9 mouse cellular contexts compared by ENCODE assay signal in the genomic region with DNA sequence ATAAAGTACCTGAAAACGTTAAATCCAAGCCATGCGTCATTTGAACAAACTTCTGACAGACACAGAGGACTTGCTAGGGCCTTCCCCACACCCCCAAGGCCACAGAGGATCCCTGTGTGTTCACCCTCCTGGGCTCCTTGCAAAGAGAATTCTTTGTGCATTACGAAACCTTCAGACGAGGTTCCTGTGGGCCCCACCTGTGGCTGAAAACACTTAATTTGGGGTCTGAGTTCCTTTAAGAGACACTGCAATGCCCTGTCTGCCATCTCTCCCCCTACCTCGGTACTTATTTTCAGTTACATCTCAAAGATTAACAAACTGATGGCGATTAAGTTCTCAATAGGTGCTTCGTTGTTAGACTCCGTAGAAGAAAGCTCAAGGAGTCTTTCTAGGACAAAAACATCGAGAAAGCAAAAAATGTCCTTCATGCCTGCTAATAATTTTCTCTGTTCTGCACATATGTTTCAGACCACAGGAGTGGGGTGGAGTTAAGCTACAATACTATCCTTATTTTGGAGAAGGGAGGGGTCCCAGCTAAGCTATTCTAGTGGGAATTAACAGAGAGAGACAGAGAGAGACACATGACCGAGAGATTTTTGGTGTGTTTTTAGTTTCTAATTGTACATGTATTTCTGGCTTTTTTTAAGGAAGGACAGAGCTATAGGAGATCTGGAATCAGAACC.
DNase-seq lines count a peak whose midpoint lies in the region; ATAC-seq and TF ChIP-seq lines count a peak whose summit lies in the region.
"Had no signal": no experiment of that assay in that cellular context is flagged by ENCODE, and none has a peak within 500 bp of the region (broad histone marks: within the 10 kb centered on the region; RNA-seq: fewer than 3 reads in every experiment).

No protein-coding gene starts in this region.

- no peak for TF ChIP-seq CTCF in ES-Bruce4 (IDR thresholded peaks at IDR 0.05; ENCODE audit: low read depth, low read length)

- H3K27ac ChIP-seq in ES-Bruce4 (ENCODE audit: insufficient read depth, low read length), result no peak overlapping the region

- peaks cover 4% of the 10 kb centered on the region for H3K4me1 ChIP-seq in ES-Bruce4 (ENCODE audit: control insufficient read depth, insufficient read depth, low read length)

- no peak overlapping the region for H3K4me3 ChIP-seq in ES-Bruce4 (ENCODE audit: low read depth, low read length)
- H3K4me3 ChIP-seq: erythroblast, embryonic 14.5 days had no signal

- peak; percentile 59 for ATAC-seq in granulocyte monocyte progenitor cell, adult 5-6 weeks (replicated peaks; ENCODE audit: poor library complexity, severe bottlenecking)
- peak; percentile 27 for ATAC-seq in megakaryocyte progenitor cell, adult 5-6 weeks (replicated peaks; ENCODE audit: poor library complexity)

- no peak for TF ChIP-seq POLR2A in ES-Bruce4 (IDR thresholded peaks at IDR 0.05; ENCODE audit: insufficient read depth, low read length)

- DNase-seq in embryo, embryonic 11 days, result peak; percentile 66
- DNase-seq in embryo, embryonic 9.5 days (ENCODE audit: extremely low spot score), result no peak
- no peak for DNase-seq in thymus, postnatal 4 days
- DNase-seq in gastrocnemius, postnatal 10 days, result no peak
- no peak for DNase-seq in cerebellum, adult 11 months

- no peaks in the 10 kb centered on the region for H3K9me3 ChIP-seq in ES-Bruce4 (replicated peaks; ENCODE audit: control insufficient read depth, insufficient read depth, low read length, poor library complexity, severe bottlenecking)

- peaks cover 2% of the 10 kb centered on the region; the same call in 1 of the 2 replicates for H3K27me3 ChIP-seq in ES-Bruce4 (ENCODE audit: control insufficient read depth, insufficient read depth, low read length, poor library complexity, severe bottlenecking)

- no peaks in the 10 kb centered on the region for H3K36me3 ChIP-seq in ES-Bruce4 (ENCODE audit: control insufficient read depth, insufficient read depth, low read length, poor library complexity, severe bottlenecking)

- TF ChIP-seq EP300 in ES-Bruce4 (IDR thresholded peaks at IDR 0.05; ENCODE audit: insufficient read depth, low read depth, low read length), result no peak

- peak overlapping the region; percentile 61 for H3K9ac ChIP-seq in ES-Bruce4 (ENCODE audit: low read depth, poor library complexity, severe bottlenecking)
